Mouse (Mus musculus): ENCODE data around the gene Gpc2. TPM values are rescaled to one million over a fixed set of nuclear protein-coding genes. Genes with fewer than 3 reads are reported as not detected.

Gpc2 gene
- polyA plus RNA-seq, 1 experiment from 2014 or later: 54.3 TPM

- 89% methylated on average over 6 of the region's 6 CpGs for WGBS
- H3K36me3 ChIP-seq: peaks cover 52% of the 10 kb centered on the region
- H3K27ac ChIP-seq: no peak overlapping the region
- H3K4me1 ChIP-seq: peaks cover 31% of the 10 kb centered on the region
- no peak for DNase-seq (ENCODE audit: low spot score)
- no peak overlapping the region for H3K4me3 ChIP-seq
- no peaks in the 10 kb centered on the region for H3K27me3 ChIP-seq (ENCODE audit: low read depth, poor library complexity, severe bottlenecking)
- no peaks in the 10 kb centered on the region for H3K9me3 ChIP-seq (replicated peaks)
These were observed 21.3 kb downstream of the Gpc2 start for GRCm38 (mm10) chr5:138258542-138258941.

GRCm38 (mm10) chr5:138258078-138258477 is 21.7 kb downstream of the Gpc2 start:
- Histone ChIP-seq H3K4me3 (no peak overlapping the region), H3K36me3 (peaks cover 52% of the 10 kb centered on the region), H3K27me3 (ENCODE audit: low read depth, poor library complexity, severe bottlenecking) (no peaks in the 10 kb centered on the region), H3K4me1 (peaks cover 27% of the 10 kb centered on the region), H3K9me3 (replicated peaks) (no peaks in the 10 kb centered on the region), H3K27ac (no peak overlapping the region)
- 87% methylated on average over 3 of the region's 3 CpGs for WGBS
- no peak for DNase-seq (ENCODE audit: low spot score)

- 96% methylated on average over 4 of the region's 4 CpGs for WGBS
- DNase-seq (ENCODE audit: low spot score): no peak
- H3K4me1 ChIP-seq: peaks cover 22% of the 10 kb centered on the region
- peaks cover 52% of the 10 kb centered on the region for H3K36me3 ChIP-seq
- no peaks in the 10 kb centered on the region for H3K9me3 ChIP-seq (replicated peaks)
- H3K4me3 ChIP-seq: no peak overlapping the region
- no peak overlapping the region for H3K27ac ChIP-seq
- no peaks in the 10 kb centered on the region for H3K27me3 ChIP-seq (ENCODE audit: low read depth, poor library complexity, severe bottlenecking)
These were observed 22.2 kb downstream of the Gpc2 start for GRCm38 (mm10) chr5:138257585-138257978.

- Histone ChIP-seq H3K9me3 (replicated peaks) (no peaks in the 10 kb centered on the region), H3K27me3 (ENCODE audit: low read depth, poor library complexity, severe bottlenecking) (no peaks in the 10 kb centered on the region), H3K4me1 (peaks cover 17% of the 10 kb centered on the region), H3K4me3 (no peak overlapping the region), H3K27ac (no peak overlapping the region), H3K36me3 (peaks cover 48% of the 10 kb centered on the region)
- DNase-seq (ENCODE audit: low spot score): no peak
- 92% methylated on average over 10 of the region's 10 CpGs for WGBS
These were observed 22.7 kb downstream of the Gpc2 start for GRCm38 (mm10) chr5:138256966-138257584.

GRCm38 (mm10) chr5:138256094-138256467 is 23.7 kb downstream of the Gpc2 start:
- WGBS: 18% methylated on average over 7 of the region's 7 CpGs
- Histone ChIP-seq H3K27ac (peak overlapping the region; percentile 84), H3K4me1 (peaks cover 15% of the 10 kb centered on the region), H3K27me3 (ENCODE audit: low read depth, poor library complexity, severe bottlenecking) (no peaks in the 10 kb centered on the region), H3K36me3 (peaks cover 38% of the 10 kb centered on the region), H3K9me3 (replicated peaks) (no peaks in the 10 kb centered on the region), H3K4me3 (peak overlapping the region; percentile 74)
- no peak for DNase-seq (ENCODE audit: low spot score)

GRCm38 (mm10) chr5:138255353-138256093 is 24.3 kb downstream of the Gpc2 start, which contains the start of gene Lamtor4:
Gene Lamtor4, plus strand, starts transcription at chr5:138255482.
- Histone ChIP-seq H3K36me3 (peaks cover 33% of the 10 kb centered on the region), H3K9me3 (replicated peaks) (no peaks in the 10 kb centered on the region), H3K4me3 (peak within 1 kb of the TSS; percentile 74), H3K27ac (peak within 1 kb of the TSS; percentile 84), H3K4me1 (peaks cover 15% of the 10 kb centered on the region), H3K27me3 (ENCODE audit: low read depth, poor library complexity, severe bottlenecking) (no peaks in the 10 kb centered on the region)
- DNase-seq (ENCODE audit: low spot score): peak; percentile 88
- WGBS: under 1% methylated on average over 38 of the region's 38 CpGs

GRCm38 (mm10) chr5:138253061-138253460 is 26.7 kb downstream of the Gpc2 start:
- Histone ChIP-seq H3K27me3 (ENCODE audit: low read depth, poor library complexity, severe bottlenecking) (no peaks in the 10 kb centered on the region), H3K27ac (no peak overlapping the region), H3K4me3 (no peak overlapping the region), H3K4me1 (peaks cover 15% of the 10 kb centered on the region), H3K9me3 (replicated peaks) (no peaks in the 10 kb centered on the region), H3K36me3 (peaks cover 8% of the 10 kb centered on the region)
- DNase-seq (ENCODE audit: low spot score): no peak
- 93% methylated on average over 3 of the region's 3 CpGs for WGBS

GRCm38 (mm10) chr5:138251144-138251543 is 28.7 kb downstream of the Gpc2 start:
- DNase-seq (ENCODE audit: low spot score): no peak
- 89% methylated on average over 12 of the region's 12 CpGs for WGBS
- Histone ChIP-seq H3K4me3 (no peak overlapping the region), H3K9me3 (replicated peaks) (no peaks in the 10 kb centered on the region), H3K27me3 (ENCODE audit: low read depth, poor library complexity, severe bottlenecking) (no peaks in the 10 kb centered on the region), H3K27ac (no peak overlapping the region), H3K4me1 (peaks cover 10% of the 10 kb centered on the region), H3K36me3 (no peaks in the 10 kb centered on the region)

GRCm38 (mm10) chr5:138241511-138241910 is 38.3 kb downstream of the Gpc2 start:
- 32% methylated on average over 2 of the region's 2 CpGs for WGBS
- no peaks in the 10 kb centered on the region for H3K36me3 ChIP-seq
- H3K4me3 ChIP-seq: no peak overlapping the region
- no peaks in the 10 kb centered on the region for H3K9me3 ChIP-seq (replicated peaks)
- no peak for DNase-seq (ENCODE audit: low spot score)
- no peaks in the 10 kb centered on the region for H3K27me3 ChIP-seq (ENCODE audit: low read depth, poor library complexity, severe bottlenecking)
- H3K4me1 ChIP-seq: no peaks in the 10 kb centered on the region
- H3K27ac ChIP-seq: no peak overlapping the region

- no peak overlapping the region for H3K27ac ChIP-seq
- DNase-seq (ENCODE audit: low spot score): no peak
- no peaks in the 10 kb centered on the region for H3K4me1 ChIP-seq
- H3K4me3 ChIP-seq: no peak overlapping the region
- H3K36me3 ChIP-seq: no peaks in the 10 kb centered on the region
- no peaks in the 10 kb centered on the region for H3K27me3 ChIP-seq (ENCODE audit: low read depth, poor library complexity, severe bottlenecking)
- H3K9me3 ChIP-seq (replicated peaks): no peaks in the 10 kb centered on the region
These were observed 45.6 kb downstream of the Gpc2 start for GRCm38 (mm10) chr5:138234224-138234623.

- H3K9me3 ChIP-seq (replicated peaks): no peaks in the 10 kb centered on the region
- DNase-seq (ENCODE audit: low spot score): no peak
- no peak overlapping the region for H3K27ac ChIP-seq
- no peaks in the 10 kb centered on the region for H3K4me1 ChIP-seq
- no peak overlapping the region for H3K4me3 ChIP-seq
- no peaks in the 10 kb centered on the region for H3K36me3 ChIP-seq
- 88% methylated on average over 2 of the region's 2 CpGs for WGBS
- no peaks in the 10 kb centered on the region for H3K27me3 ChIP-seq (ENCODE audit: low read depth, poor library complexity, severe bottlenecking)
These were observed 46.0 kb downstream of the Gpc2 start for GRCm38 (mm10) chr5:138233778-138234177.

GRCm38 (mm10) chr5:138229511-138229910 is 50.3 kb downstream of the Gpc2 start:
- Histone ChIP-seq H3K27ac (no peak overlapping the region), H3K9me3 (replicated peaks) (no peaks in the 10 kb centered on the region), H3K36me3 (no peaks in the 10 kb centered on the region), H3K4me3 (no peak overlapping the region), H3K4me1 (no peaks in the 10 kb centered on the region), H3K27me3 (ENCODE audit: low read depth, poor library complexity, severe bottlenecking) (no peaks in the 10 kb centered on the region)
- no peak for DNase-seq (ENCODE audit: low spot score)
- WGBS: 91% methylated on average over 3 of the region's 3 CpGs

- H3K4me1 ChIP-seq: no peaks in the 10 kb centered on the region
- 67% methylated on average over 3 of the region's 3 CpGs for WGBS
- no peak for DNase-seq (ENCODE audit: low spot score)
These were observed 51.8 kb downstream of the Gpc2 start for GRCm38 (mm10) chr5:138228026-138228425.

More at GRCm38 (mm10) chr5:138228026-138228425, 51.8 kb downstream of the Gpc2 start:
- H3K4me3 ChIP-seq: no peak overlapping the region
- no peak overlapping the region for H3K27ac ChIP-seq
- H3K9me3 ChIP-seq (replicated peaks): no peaks in the 10 kb centered on the region
- no peaks in the 10 kb centered on the region for H3K27me3 ChIP-seq (ENCODE audit: low read depth, poor library complexity, severe bottlenecking)
- no peaks in the 10 kb centered on the region for H3K36me3 ChIP-seq

All from limb, embryonic 10.5 days (tissue).